Mouse (Mus musculus) CD4-positive helper T cell, adult 2 months (primary cell): Measurements from ENCODE around the gene Gm5460.

Experiments used
- DNase-seq: peaks from one replicate; pipeline ENCODE4 v3.0.0-alpha.2; 2012; ENCODE audit warnings: low read depth, missing footprints, low spot score

Gm5460 gene

GRCm38 (mm10) chr14:34075346-34075745 is 58.8 kb downstream of the Gm5460 start:
- no peak for DNase-seq

GRCm38 (mm10) chr14:34077222-34077621 is 60.7 kb downstream of the Gm5460 start:
- no peak for DNase-seq

- DNase-seq = no peak
These were observed 61.7 kb downstream of the Gm5460 start for GRCm38 (mm10) chr14:34078293-34078692.

- DNase-seq = peak; percentile 28
These were observed 63.9 kb downstream of the Gm5460 start for GRCm38 (mm10) chr14:34080321-34080997.

- no peak for DNase-seq
These were observed 69.2 kb downstream of the Gm5460 start, which contains the start of gene Anxa8 for GRCm38 (mm10) chr14:34085731-34086130. Gene Anxa8 (plus strand): TSS chr14:34085981.

- no peak for DNase-seq
These were observed 70.2 kb downstream of the Gm5460 start for GRCm38 (mm10) chr14:34086806-34087205.

- DNase-seq = no peak
These were observed 71.4 kb downstream of the Gm5460 start for GRCm38 (mm10) chr14:34087856-34088398.

- no peak for DNase-seq
These were observed 73.2 kb downstream of the Gm5460 start for GRCm38 (mm10) chr14:34089796-34090195.

GRCm38 (mm10) chr14:34091475-34091874 is 74.9 kb downstream of the Gm5460 start:
- DNase-seq = no peak

GRCm38 (mm10) chr14:34092856-34093255 is 76.3 kb downstream of the Gm5460 start:
- DNase-seq = no peak

GRCm38 (mm10) chr14:34096161-34096560 is 79.6 kb downstream of the Gm5460 start:
- no peak for DNase-seq
